Mouse (Mus musculus): ENCODE data around the gene Acot13. TPM values are rescaled to one million over a fixed set of nuclear protein-coding genes. Genes with fewer than 3 reads are reported as not detected.
A peak's percentile ranks its signal among the peaks of the same experiment; 100 is the strongest.

The Acot13 gene
- total and polyA plus RNA-seq, 2 experiments from 2014 or later, result 29.1 to 74.2 TPM

DNA sequence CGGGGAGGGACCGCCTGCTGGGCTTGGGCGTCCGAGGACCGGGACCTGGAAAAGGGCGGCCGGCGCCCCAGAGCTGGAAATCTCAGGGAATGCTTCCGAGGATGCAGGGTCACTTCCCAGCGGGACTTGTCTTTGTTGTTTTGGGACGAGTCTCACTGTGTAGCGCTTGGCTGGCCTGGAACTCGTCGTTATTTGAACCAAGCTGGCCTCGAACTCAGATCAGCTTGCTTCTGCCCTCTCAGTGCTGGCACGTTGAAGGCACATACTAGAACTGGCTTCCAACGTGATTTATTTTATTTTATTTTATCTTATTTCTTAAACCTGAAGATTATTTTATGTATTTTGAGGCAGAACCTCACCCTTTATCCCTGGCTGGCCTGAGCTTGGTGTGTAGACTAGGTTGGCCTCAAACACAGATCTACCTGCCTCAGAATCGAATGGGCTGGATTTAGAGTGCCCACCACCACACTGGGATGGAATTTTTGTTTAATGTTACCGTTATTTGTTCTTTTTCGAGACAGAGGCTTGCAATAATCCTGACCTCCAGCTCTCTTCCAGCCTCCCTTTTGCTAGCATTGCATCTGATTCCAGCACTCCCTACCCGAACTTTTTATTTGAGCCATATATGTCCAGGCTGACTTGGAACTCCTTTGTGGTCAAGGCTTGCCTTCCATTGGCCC, 931 bp upstream of the Acot13 start:
- Histone ChIP-seq H3K4me3 (ENCODE audit: low read depth, low read length) (peak overlapping the region; percentile 64), H3K9me3 (ENCODE audit: low read length) (no peaks in the 10 kb centered on the region), H3K36me3 (ENCODE audit: insufficient read depth) (no peaks in the 10 kb centered on the region; the same call in 1 of the 2 replicates), H3K27me3 (ENCODE audit: insufficient read depth, low read length) (no peaks in the 10 kb centered on the region), H3K4me2 (ENCODE audit: low read depth) (peak overlapping the region; percentile 83), H3K4me1 (ENCODE audit: insufficient read depth) (peaks cover 21% of the 10 kb centered on the region; the same call in 1 of the 2 replicates), H3K9ac (peak overlapping the region; percentile 90), H3K27ac (ENCODE audit: low read depth, low read length) (peak overlapping the region; percentile 86)
- no peak; the same call in 1 of the 2 replicates for ATAC-seq
- WGBS, result 4% methylated on average over 21 of the region's 21 CpGs
- no peak for TF ChIP-seq CTCF (IDR thresholded peaks at IDR 0.05; ENCODE audit: low read depth)
- DNase-seq, result no peak

GRCm38 (mm10) chr13:24830756-24831352, 486 bp downstream of the Acot13 start:
- Histone ChIP-seq H3K4me1 (ENCODE audit: insufficient read depth) (peaks cover 21% of the 10 kb centered on the region; the same call in 1 of the 2 replicates), H3K27me3 (ENCODE audit: insufficient read depth, low read length) (no peaks in the 10 kb centered on the region), H3K36me3 (ENCODE audit: insufficient read depth) (no peaks in the 10 kb centered on the region; the same call in 1 of the 2 replicates), H3K9me3 (ENCODE audit: low read length) (no peaks in the 10 kb centered on the region), H3K9ac (peak overlapping the region; percentile 90), H3K4me3 (ENCODE audit: low read depth, low read length) (peak overlapping the region; percentile 64), H3K27ac (ENCODE audit: low read depth, low read length) (peak overlapping the region; percentile 86; the same call in 1 of the 2 replicates), H3K4me2 (ENCODE audit: low read depth) (peak overlapping the region; percentile 83)
- DNase-seq, result no peak
- 2% methylated on average over 20 of the region's 20 CpGs for WGBS
- no peak for TF ChIP-seq CTCF (IDR thresholded peaks at IDR 0.05; ENCODE audit: low read depth)
- no peak for ATAC-seq

GRCm38 (mm10) chr13:24826116-24826515, 5.2 kb downstream of the Acot13 start:
- ATAC-seq (no peak), DNase-seq (no peak)
- Histone ChIP-seq H3K4me1 (ENCODE audit: insufficient read depth) (0 out of 2 replicates have a peak, but pooled peaks cover 4% of the 10 kb centered on the region), H3K4me3 (ENCODE audit: low read depth, low read length) (no peak overlapping the region), H3K27me3 (ENCODE audit: insufficient read depth, low read length) (no peaks in the 10 kb centered on the region), H3K36me3 (ENCODE audit: insufficient read depth) (no peaks in the 10 kb centered on the region), H3K4me2 (ENCODE audit: low read depth) (no peak overlapping the region), H3K9ac (no peak overlapping the region), H3K27ac (ENCODE audit: low read depth, low read length) (no peak overlapping the region), H3K9me3 (ENCODE audit: low read length) (no peaks in the 10 kb centered on the region)
- no peak for TF ChIP-seq CTCF (IDR thresholded peaks at IDR 0.05; ENCODE audit: low read depth)
- WGBS, result 86% methylated on average over 7 of the region's 7 CpGs

- 83% methylated on average over 4 of the region's 4 CpGs for WGBS
- Histone ChIP-seq H3K4me2 (ENCODE audit: low read depth) (no peak overlapping the region), H3K4me3 (ENCODE audit: low read depth, low read length) (no peak overlapping the region), H3K36me3 (ENCODE audit: insufficient read depth) (no peaks in the 10 kb centered on the region), H3K27me3 (ENCODE audit: insufficient read depth, low read length) (no peaks in the 10 kb centered on the region), H3K9me3 (ENCODE audit: low read length) (no peaks in the 10 kb centered on the region), H3K9ac (no peak overlapping the region), H3K27ac (ENCODE audit: low read depth, low read length) (no peak overlapping the region), H3K4me1 (ENCODE audit: insufficient read depth) (0 out of 2 replicates have a peak, but pooled peaks cover under 1% of the 10 kb centered on the region)
- DNase-seq (no peak), ATAC-seq (no peak)
- no peak for TF ChIP-seq CTCF (IDR thresholded peaks at IDR 0.05; ENCODE audit: low read depth)
These were observed 5.8 kb downstream of the Acot13 start for GRCm38 (mm10) chr13:24825587-24825986.

- no peak overlapping the region for H3K4me2 ChIP-seq (ENCODE audit: low read depth)
- H3K9me3 ChIP-seq (ENCODE audit: low read length), result no peaks in the 10 kb centered on the region
- 93% methylated on average over 4 of the region's 4 CpGs for WGBS
- H3K36me3 ChIP-seq (ENCODE audit: insufficient read depth), result no peaks in the 10 kb centered on the region
- ATAC-seq (no peak), DNase-seq (no peak)
- H3K27ac ChIP-seq (ENCODE audit: low read depth, low read length), result no peak overlapping the region
- no peaks in the 10 kb centered on the region for H3K4me1 ChIP-seq (ENCODE audit: insufficient read depth)
- TF ChIP-seq CTCF (IDR thresholded peaks at IDR 0.05; ENCODE audit: low read depth), result no peak
- H3K4me3 ChIP-seq (ENCODE audit: low read depth, low read length), result no peak overlapping the region
- no peak overlapping the region for H3K9ac ChIP-seq
- H3K27me3 ChIP-seq (ENCODE audit: insufficient read depth, low read length), result no peaks in the 10 kb centered on the region
These were observed 6.7 kb downstream of the Acot13 start for GRCm38 (mm10) chr13:24824647-24825046.

GRCm38 (mm10) chr13:24822663-24823343, 8.5 kb downstream of the Acot13 start:
- no peak for ATAC-seq
- TF ChIP-seq CTCF (IDR thresholded peaks at IDR 0.05; ENCODE audit: low read depth), result no peak

More at GRCm38 (mm10) chr13:24822663-24823343, 8.5 kb downstream of the Acot13 start:
- WGBS, result 87% methylated on average over 16 of the region's 16 CpGs
- H3K9me3 ChIP-seq (ENCODE audit: low read length), result no peaks in the 10 kb centered on the region
- H3K27ac ChIP-seq (ENCODE audit: low read depth, low read length), result no peak overlapping the region
- H3K9ac ChIP-seq, result no peak overlapping the region
- H3K36me3 ChIP-seq (ENCODE audit: insufficient read depth), result 0 out of 2 replicates have a peak, but pooled peaks cover 3% of the 10 kb centered on the region
- H3K4me3 ChIP-seq (ENCODE audit: low read depth, low read length), result no peak overlapping the region
- no peak overlapping the region for H3K4me2 ChIP-seq (ENCODE audit: low read depth)
- H3K4me1 ChIP-seq (ENCODE audit: insufficient read depth), result no peaks in the 10 kb centered on the region
- no peaks in the 10 kb centered on the region for H3K27me3 ChIP-seq (ENCODE audit: insufficient read depth, low read length)
- no peak for DNase-seq

All from forebrain, postnatal 0 days (tissue).